Mouse (Mus musculus) G1E (cell line): ENCODE results near the gene Hectd4. TPM values are rescaled to one million over a fixed set of nuclear protein-coding genes. Genes with fewer than 3 reads are reported as not detected.
"Not testable (repeated sequence)": the region's sequence is repeated elsewhere in the genome, so short reads cannot be mapped to it uniquely, and the experiment has no call there.

ENCODE experiments used
- ATAC-seq: 2 replicates; pipeline ENCODE4 v1.8.0; 2016; ENCODE audit warnings: mild to moderate bottlenecking; ENCODE audit not compliant: insufficient number of reproducible peaks, poor library complexity, low FRiP score, severe bottlenecking; ENCODE audit errors: extremely low read depth
- DNase-seq: peaks from one replicate; pipeline ENCODE4 v3.0.0; 2012; ENCODE audit warnings: low spot score
- H3K27me3 ChIP-seq: 2 replicates; pipeline ENCODE4 v1.6.1; 2012; ENCODE audit warnings: mild to moderate bottlenecking, low read length, inconsistent platforms; ENCODE audit not compliant: insufficient read depth
- H3K36me3 ChIP-seq: replicated peaks from 2 replicates; pipeline ENCODE3; 2012; ENCODE audit warnings: mild to moderate bottlenecking, inconsistent platforms
- H3K4me1 ChIP-seq: 2 replicates; pipeline ENCODE4 v1.6.1; 2012; ENCODE audit warnings: low read depth, low read length, inconsistent platforms, mixed read lengths; ENCODE audit not compliant: insufficient read depth
- H3K4me3 ChIP-seq: 2 replicates; pipeline ENCODE4 v1.5.1; 2012; ENCODE audit warnings: low read depth, mild to moderate bottlenecking, inconsistent platforms, low read length, moderate library complexity, mixed read lengths
- H3K9me3 ChIP-seq: replicated peaks from 2 replicates; pipeline ENCODE4 v1.6.1; 2012; ENCODE audit warnings: inconsistent platforms
- CTCF ChIP-seq: IDR thresholded peaks from 2 replicates; pipeline ENCODE4 v1.5.1; 2012; ENCODE audit warnings: low read depth, low read length, inconsistent platforms, mixed read lengths
- GATA1 ChIP-seq: IDR thresholded peaks from 2 replicates; pipeline ENCODE4 v1.6.1; 2012; ENCODE audit warnings: borderline replicate concordance, low read length, inconsistent platforms, mixed read lengths
- GATA2 ChIP-seq: IDR thresholded peaks from 2 replicates; pipeline ENCODE4 v1.6.1; 2012; ENCODE audit warnings: low read depth, low read length, inconsistent platforms, borderline replicate concordance
- POLR2AphosphoS5 ChIP-seq: IDR thresholded peaks from 2 replicates; pipeline ENCODE4 v1.6.1; 2012; ENCODE audit warnings: low read depth, low read length, inconsistent platforms; ENCODE audit not compliant: insufficient replicate concordance
- TAL1 ChIP-seq: conservative IDR thresholded peaks from 2 replicates; pipeline ENCODE4 v1.6.1; 2012; ENCODE audit warnings: low read depth, low read length, inconsistent platforms, mixed read lengths
- polyA plus RNA-seq: library from polyadenylated mRNA; stranded (reverse); fragments of >175 nt; gene quantifications from 2 replicates; pipeline ENCODE4 v1.2.3, GENCODE M21; 2012
- total RNA-seq, 2 experiments: library from RNA; stranded (forward) in 1 of 2; stranded (reverse) in 1 of 2; fragments of 200-1000 nt in 1 of 2; fragments of >200 nt in 1 of 2; fragmentation: Nextera tagmentation in 1 of 2; gene quantifications; 2 replicates each; pipeline ENCODE4 v1.2.3; 2014 to 2017

The Hectd4 gene
- total and polyA plus RNA-seq, 3 experiments: 22.8 to 177 (median 22.8) TPM

GRCm38 (mm10) chr5:121313764-121314474 is 93.9 kb downstream of the Hectd4 start:
- Histone ChIP-seq H3K27me3 (no peaks in the 10 kb centered on the region), H3K36me3 (peaks cover 100% of the 10 kb centered on the region), H3K4me3 (no peak overlapping the region; the same call in 1 of the 2 replicates), H3K4me1 (no peaks in the 10 kb centered on the region), H3K9me3 (no peaks in the 10 kb centered on the region)
- DNase-seq: no peak
- ATAC-seq: no peak
- TF ChIP-seq CTCF (no peak), GATA1 (no peak), POLR2AphosphoS5 (no peak), TAL1 (no peak), GATA2 (no peak)

GRCm38 (mm10) chr5:121326079-121326805 is 106.2 kb downstream of the Hectd4 start:
- H3K36me3 ChIP-seq: peaks cover 93% of the 10 kb centered on the region
- no peaks in the 10 kb centered on the region for H3K4me1 ChIP-seq
- no peaks in the 10 kb centered on the region for H3K27me3 ChIP-seq
- no peak for ATAC-seq
- TF ChIP-seq POLR2AphosphoS5: no peak
- no peak for TF ChIP-seq GATA2
- no peak for TF ChIP-seq CTCF
- TF ChIP-seq TAL1: no peak
- TF ChIP-seq GATA1: no peak
- no peaks in the 10 kb centered on the region for H3K9me3 ChIP-seq
- no peak overlapping the region for H3K4me3 ChIP-seq
- DNase-seq: no peak

- Histone ChIP-seq H3K36me3 (peaks cover 91% of the 10 kb centered on the region), H3K9me3 (no peaks in the 10 kb centered on the region), H3K4me1 (no peaks in the 10 kb centered on the region), H3K27me3 (no peaks in the 10 kb centered on the region; the same call in 1 of the 2 replicates), H3K4me3 (no peak overlapping the region)
- no peak for DNase-seq
- no peak for TF ChIP-seq TAL1
- no peak for TF ChIP-seq POLR2AphosphoS5
- no peak for TF ChIP-seq GATA2
- TF ChIP-seq GATA1: no peak
- TF ChIP-seq CTCF: no peak
- ATAC-seq: no peak
Measured at GRCm38 (mm10) chr5:121329333-121330058, 109.5 kb downstream of the Hectd4 start.

GRCm38 (mm10) chr5:121330154-121330816 is 110.3 kb downstream of the Hectd4 start:
- not testable (repeated sequence) for H3K27me3 ChIP-seq, H3K4me1 ChIP-seq, H3K4me3 ChIP-seq, DNase-seq, H3K9me3 ChIP-seq, ATAC-seq
- H3K36me3 ChIP-seq: peaks cover 91% of the 10 kb centered on the region

- Histone ChIP-seq H3K4me3 (no peak overlapping the region), H3K4me1 (no peaks in the 10 kb centered on the region), H3K9me3 (no peaks in the 10 kb centered on the region), H3K27me3 (no peaks in the 10 kb centered on the region; the same call in 1 of the 2 replicates), H3K36me3 (peaks cover 91% of the 10 kb centered on the region)
- DNase-seq (no peak), ATAC-seq (no peak)
- TF ChIP-seq POLR2AphosphoS5 (no peak), GATA1 (no peak), TAL1 (no peak), GATA2 (no peak), CTCF (no peak)
Measured at GRCm38 (mm10) chr5:121331731-121332130, 111.7 kb downstream of the Hectd4 start.

- DNase-seq (no peak), ATAC-seq (no peak)
- H3K4me1 ChIP-seq: peaks cover 7% of the 10 kb centered on the region; the same call in 1 of the 2 replicates
- H3K36me3 ChIP-seq: peaks cover 92% of the 10 kb centered on the region
- no peak overlapping the region for H3K4me3 ChIP-seq
- H3K9me3 ChIP-seq: no peaks in the 10 kb centered on the region
- H3K27me3 ChIP-seq: no peaks in the 10 kb centered on the region; the same call in 1 of the 2 replicates
- TF ChIP-seq POLR2AphosphoS5: no peak
- no peak for TF ChIP-seq CTCF
- TF ChIP-seq GATA2: no peak
- no peak for TF ChIP-seq GATA1
- TF ChIP-seq TAL1: no peak
Measured at GRCm38 (mm10) chr5:121333976-121334375, 114.0 kb downstream of the Hectd4 start.
